Mouse (Mus musculus) stomach, postnatal 0 days (tissue): Measurements from ENCODE around the gene Spg11. TPM values are rescaled to one million over a fixed set of nuclear protein-coding genes. Genes with fewer than 3 reads are reported as not detected.

Experiments
- ATAC-seq: fragments of 200-750 bp; cut with Nextera tagmentation; 2 replicates; pipeline ENCODE4 v1.8.0; 2017; ENCODE audit not compliant: low FRiP score, low TSS enrichment
- DNase-seq: peaks from one replicate; pipeline ENCODE4 v3.0.0-alpha.2; 2016; ENCODE audit warnings: low spot score
- H3K27ac ChIP-seq: fragments of 300-500 bp; sonication (generic); replicated peaks from 2 replicates; pipeline ENCODE4 v1.5.1; 2014; ENCODE audit warnings: mild to moderate bottlenecking, control low read depth
- H3K27me3 ChIP-seq: fragments of 300-500 bp; sonication (generic); 2 replicates; pipeline ENCODE4 v1.6.1; 2014; ENCODE audit warnings: low read length; ENCODE audit not compliant: control insufficient read depth, insufficient read depth
- H3K36me3 ChIP-seq: fragments of 300-500 bp; sonication (generic); 2 replicates; pipeline ENCODE4 v1.6.1; 2014; ENCODE audit warnings: low read length, mixed read lengths; ENCODE audit not compliant: control insufficient read depth, insufficient read depth
- H3K4me1 ChIP-seq: fragments of 300-500 bp; sonication (generic); replicated peaks from 2 replicates; pipeline ENCODE4 v1.6.1; 2014; ENCODE audit warnings: antibody characterized with exemption; ENCODE audit not compliant: control insufficient read depth, insufficient read depth
- H3K4me2 ChIP-seq: fragments of 300-500 bp; sonication (generic); replicated peaks from 2 replicates; pipeline ENCODE4 v1.6.1; 2014; ENCODE audit warnings: low read depth, mild to moderate bottlenecking, control low read depth, moderate library complexity
- H3K4me3 ChIP-seq: fragments of 300-500 bp; sonication (generic); 2 replicates; pipeline ENCODE4 v1.5.1; 2014; ENCODE audit warnings: low read depth, low read length, control low read depth
- H3K9ac ChIP-seq: fragments of 300-500 bp; sonication (generic); 2 replicates; pipeline ENCODE4 v1.6.1; 2014; ENCODE audit warnings: mild to moderate bottlenecking, low read length, control low read depth, mixed read lengths
- H3K9me3 ChIP-seq: fragments of 300-500 bp; sonication (generic); 2 replicates; pipeline ENCODE4 v1.6.1; 2016; ENCODE audit warnings: low read length; ENCODE audit not compliant: control insufficient read depth
- CTCF ChIP-seq: IDR thresholded peaks from 2 replicates; pipeline ENCODE4 v1.5.1; 2016; ENCODE audit warnings: antibody characterized with exemption, low read depth, mild to moderate bottlenecking, moderate library complexity
- EP300 ChIP-seq: optimal IDR thresholded peaks from 2 replicates; pipeline ENCODE3; 2016; ENCODE audit warnings: antibody characterized with exemption
- WGBS: fragments of 180-500 bp; shearing (Covaris S2); extraction: QIAGEN DNeasy Blood & Tissue Kit; methylation state at CpG from one replicate; pipeline ENCODE4 v1.1.7; 2014; 5-methylcytosine and 5-hydroxymethylcytosine counted together
- polyA plus RNA-seq: library from polyadenylated mRNA; unstranded; fragments of >200 nt; fragmentation: Nextera tagmentation; extraction: Ambion mirVana; gene quantifications from 2 replicates; pipeline ENCODE4 v1.2.1, GENCODE M21; 2015

Spg11 gene
- polyA plus RNA-seq, 1 experiment from 2014 or later = 3.2 TPM

DNA sequence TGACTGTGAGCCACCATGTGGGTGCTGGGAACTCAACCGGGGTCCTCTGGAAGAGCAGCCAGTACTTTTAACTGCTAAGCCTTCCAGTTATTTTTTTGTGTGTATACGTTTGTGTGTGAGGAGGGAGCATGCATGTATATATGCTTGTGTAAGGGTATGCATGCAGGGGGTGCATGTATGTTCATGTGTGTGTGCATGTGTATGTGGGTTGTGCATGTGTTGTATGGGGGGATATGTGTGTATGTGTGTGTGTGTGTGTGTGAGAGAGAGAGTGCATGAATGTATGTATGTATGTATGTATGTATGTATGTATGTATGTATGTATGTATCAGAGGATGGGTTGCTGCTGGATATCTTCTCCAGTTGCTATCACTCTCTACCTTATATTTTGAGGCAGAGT is 36.3 kb upstream of the Spg11 start:
- 93% methylated on average over 2 of the region's 2 CpGs for WGBS
- 0 out of 2 replicates have a peak, but pooled peaks cover 2% of the 10 kb centered on the region for H3K36me3 ChIP-seq
- H3K9ac ChIP-seq = no peak overlapping the region
- no peak overlapping the region for H3K27ac ChIP-seq
- H3K9me3 ChIP-seq = no peaks in the 10 kb centered on the region
- no peak overlapping the region for H3K4me3 ChIP-seq
- ATAC-seq (no peak), DNase-seq (no peak)
- no peaks in the 10 kb centered on the region for H3K4me1 ChIP-seq
- no peaks in the 10 kb centered on the region for H3K27me3 ChIP-seq
- TF ChIP-seq EP300 = no peak
- TF ChIP-seq CTCF = no peak
- no peak overlapping the region for H3K4me2 ChIP-seq

DNA sequence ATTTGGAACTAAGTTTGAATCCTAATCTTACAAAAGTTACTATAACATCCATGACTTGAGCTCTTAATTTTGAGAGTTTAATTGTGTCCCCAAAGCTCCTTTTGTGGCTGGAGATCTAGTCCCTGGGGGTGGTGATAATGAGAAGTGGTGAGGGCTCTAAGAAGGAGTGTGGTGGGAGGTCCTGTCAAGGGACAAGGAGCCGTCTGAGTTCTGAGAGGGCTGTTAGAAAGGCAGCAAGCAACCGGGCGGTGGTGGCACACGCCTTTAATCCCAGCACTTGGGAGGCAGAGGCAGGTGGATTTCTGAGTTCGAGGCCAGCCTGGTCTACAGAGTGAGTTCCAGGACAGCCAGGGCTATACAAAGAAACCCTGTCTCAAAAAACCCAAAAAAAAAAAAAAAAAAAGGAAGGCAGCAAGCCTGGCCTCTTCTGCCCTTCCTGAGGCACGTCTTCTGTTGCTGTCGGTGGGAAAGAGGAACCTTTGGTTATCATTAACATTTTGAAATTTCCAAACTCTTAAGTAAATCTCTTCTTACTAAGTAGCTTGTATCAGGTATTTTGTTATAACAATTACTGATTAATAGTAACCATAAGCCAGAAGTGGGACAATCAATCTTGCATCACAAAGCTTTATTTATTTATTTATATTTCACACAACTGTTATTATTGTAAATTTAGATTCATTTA is 35.6 kb upstream of the Spg11 start:
- H3K27me3 ChIP-seq = no peaks in the 10 kb centered on the region
- DNase-seq (no peak), ATAC-seq (no peak)
- H3K36me3 ChIP-seq = 0 out of 2 replicates have a peak, but pooled peaks cover 2% of the 10 kb centered on the region
- no peaks in the 10 kb centered on the region for H3K4me1 ChIP-seq
- TF ChIP-seq EP300 (no peak), CTCF (no peak)
- H3K4me2 ChIP-seq = no peak overlapping the region
- no peak overlapping the region for H3K4me3 ChIP-seq
- no peak overlapping the region for H3K27ac ChIP-seq
- H3K9me3 ChIP-seq = no peaks in the 10 kb centered on the region
- H3K9ac ChIP-seq = no peak overlapping the region
- 84% methylated on average over 6 of the region's 7 CpGs for WGBS

DNA sequence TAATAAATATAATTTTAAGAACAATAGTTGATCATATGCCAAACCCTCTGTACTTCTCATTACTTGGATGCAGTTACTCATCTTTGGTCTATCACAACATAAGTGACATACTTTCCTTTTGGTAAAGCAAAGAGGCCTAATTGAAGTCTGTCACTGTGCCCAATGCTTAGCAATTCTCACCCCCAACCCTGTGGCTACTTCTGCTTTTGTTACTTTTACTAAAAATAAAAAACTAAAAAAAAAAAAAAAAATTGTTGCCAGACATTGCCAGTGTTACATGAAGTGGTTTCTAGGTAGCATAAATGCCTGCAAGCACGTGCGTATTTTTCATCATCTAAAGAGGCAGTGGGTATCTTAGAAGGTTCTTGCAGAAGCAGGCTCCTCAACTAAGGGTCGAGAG is 34.7 kb upstream of the Spg11 start:
- TF ChIP-seq CTCF (no peak), EP300 (no peak)
- ATAC-seq (no peak), DNase-seq (no peak)
- 84% methylated on average over 3 of the region's 3 CpGs for WGBS
- Histone ChIP-seq H3K4me2 (no peak overlapping the region), H3K4me1 (no peaks in the 10 kb centered on the region), H3K27me3 (no peaks in the 10 kb centered on the region), H3K9me3 (no peaks in the 10 kb centered on the region), H3K36me3 (0 out of 2 replicates have a peak, but pooled peaks cover 2% of the 10 kb centered on the region), H3K9ac (no peak overlapping the region), H3K27ac (no peak overlapping the region), H3K4me3 (no peak overlapping the region)

DNA sequence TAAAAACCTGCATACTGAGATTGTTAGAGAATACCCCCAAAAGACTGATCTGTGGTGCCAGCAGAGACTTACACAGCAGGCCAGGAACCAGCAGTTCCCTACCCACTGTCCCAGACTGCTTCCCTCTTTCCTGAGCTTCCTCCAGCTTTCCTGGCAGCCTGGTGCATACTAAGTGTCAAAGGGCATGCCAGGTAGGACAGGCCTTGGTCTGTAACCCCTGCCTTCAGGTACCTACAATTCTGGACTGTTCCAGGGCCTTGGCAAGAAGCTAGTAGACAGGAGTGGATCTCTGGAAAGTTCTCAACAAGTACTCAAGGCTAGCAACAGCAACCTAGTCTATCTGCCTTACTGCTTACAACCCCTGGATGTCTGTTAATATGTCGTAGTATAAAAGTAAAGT is 33.0 kb upstream of the Spg11 start:
- 92% methylated on average over 1 of the region's 1 CpGs for WGBS
- no peak for DNase-seq
- H3K27me3 ChIP-seq = no peaks in the 10 kb centered on the region
- no peak for TF ChIP-seq CTCF
- TF ChIP-seq EP300 = no peak
- H3K9ac ChIP-seq = no peak overlapping the region
- no peaks in the 10 kb centered on the region for H3K4me1 ChIP-seq
- H3K4me3 ChIP-seq = no peak overlapping the region
- no peak overlapping the region for H3K4me2 ChIP-seq
- H3K9me3 ChIP-seq = no peaks in the 10 kb centered on the region
- H3K27ac ChIP-seq = no peak overlapping the region
- ATAC-seq = no peak
- H3K36me3 ChIP-seq = 0 out of 2 replicates have a peak, but pooled peaks cover 2% of the 10 kb centered on the region

DNA sequence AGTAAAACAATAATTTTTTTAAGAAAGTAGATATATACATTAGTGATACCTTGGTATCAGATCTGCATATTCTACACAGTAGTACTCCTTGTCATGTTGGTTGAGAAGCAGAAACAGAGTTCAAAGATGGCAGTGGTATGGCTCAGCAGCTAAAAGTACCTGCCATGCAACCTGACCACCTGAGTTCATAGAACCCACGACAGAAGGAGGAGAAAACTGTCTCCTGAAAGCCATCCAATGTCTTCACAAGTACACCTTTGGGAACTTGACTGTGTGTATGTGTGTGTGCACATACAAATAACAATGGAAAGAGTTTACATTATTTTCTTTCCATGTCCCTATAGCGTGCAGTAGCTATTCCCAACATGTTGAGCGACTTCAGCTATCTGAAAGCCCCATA is 31.5 kb upstream of the Spg11 start:
- no peaks in the 10 kb centered on the region for H3K9me3 ChIP-seq
- no peaks in the 10 kb centered on the region for H3K4me1 ChIP-seq
- ATAC-seq (no peak), DNase-seq (no peak)
- no peaks in the 10 kb centered on the region for H3K27me3 ChIP-seq
- H3K4me2 ChIP-seq = no peak overlapping the region
- H3K9ac ChIP-seq = no peak overlapping the region
- H3K36me3 ChIP-seq = 0 out of 2 replicates have a peak, but pooled peaks cover 2% of the 10 kb centered on the region
- no peak overlapping the region for H3K4me3 ChIP-seq
- no peak for TF ChIP-seq EP300
- no peak for TF ChIP-seq CTCF
- WGBS = 71% methylated on average over 3 of the region's 3 CpGs
- H3K27ac ChIP-seq = no peak overlapping the region

DNA sequence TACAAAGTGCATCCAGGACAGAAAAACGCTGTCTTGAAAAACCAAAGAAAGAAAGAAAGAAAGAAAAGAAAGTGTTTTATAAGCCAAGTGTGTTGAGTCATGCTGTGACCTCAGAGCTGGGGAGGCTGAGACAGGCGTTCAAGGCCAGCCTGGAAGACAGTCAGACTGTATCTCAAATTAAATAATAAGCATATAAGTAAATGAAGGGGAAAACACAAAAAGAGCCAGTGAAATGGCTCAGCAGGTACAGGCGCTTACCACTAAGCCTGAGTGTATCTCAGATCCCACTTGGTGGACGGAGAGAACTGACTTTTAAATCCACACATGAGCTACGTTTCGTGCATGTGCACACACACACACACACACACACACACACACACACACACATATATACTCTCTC is 31.1 kb upstream of the Spg11 start:
- peak overlapping the region; percentile 72; the same call in 1 of the 2 replicates for H3K4me3 ChIP-seq
- H3K27me3 ChIP-seq = no peaks in the 10 kb centered on the region
- TF ChIP-seq EP300 (no peak), CTCF (no peak)
- H3K4me1 ChIP-seq = no peaks in the 10 kb centered on the region
- no peak for ATAC-seq
- H3K27ac ChIP-seq = no peak overlapping the region
- H3K36me3 ChIP-seq = 0 out of 2 replicates have a peak, but pooled peaks cover under 1% of the 10 kb centered on the region
- DNase-seq = no peak
- WGBS = 81% methylated on average over 6 of the region's 6 CpGs
- H3K9me3 ChIP-seq = no peaks in the 10 kb centered on the region
- H3K9ac ChIP-seq = no peak overlapping the region
- peak overlapping the region; percentile 80; the same call in 1 of the 2 replicates for H3K4me2 ChIP-seq
